Mouse (Mus musculus): Measurements from ENCODE around the gene Cfap57.

Cfap57 gene

DNA sequence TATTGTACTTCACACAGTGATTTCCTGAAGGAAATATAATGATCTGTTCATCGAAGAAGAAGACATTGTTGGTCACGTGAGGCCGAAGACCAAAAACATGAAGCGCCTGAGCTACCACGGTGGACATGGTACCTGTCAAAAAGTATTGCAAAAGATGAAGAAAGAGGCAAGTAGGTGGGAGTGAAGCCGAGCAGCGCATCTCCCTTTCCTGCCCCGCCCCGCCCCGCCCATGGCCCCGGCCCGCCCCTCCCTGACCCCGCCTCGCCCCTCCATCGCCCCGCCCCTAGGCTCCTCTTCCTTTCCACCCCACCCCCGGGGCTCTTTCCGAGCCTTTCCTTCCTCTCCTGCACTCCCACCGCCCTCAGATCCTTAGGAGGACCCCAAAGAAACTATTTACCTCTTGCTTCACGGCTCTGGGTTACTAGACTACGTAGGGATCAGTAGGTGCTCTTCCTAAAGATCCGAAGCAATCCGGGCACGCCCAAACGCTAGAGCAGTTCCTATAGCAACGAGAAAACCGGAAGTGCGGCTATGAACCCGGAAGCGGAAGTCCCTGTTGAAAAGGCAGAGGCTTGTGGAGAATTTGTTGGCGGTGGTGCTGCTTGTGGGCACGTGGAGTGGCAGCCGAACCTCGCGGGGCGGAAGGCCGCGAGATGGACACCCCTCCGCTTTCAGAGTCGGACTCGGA is at the start of gene Cfap57, which contains the start of gene Ebna1bp2:
Cfap57 (minus strand) TSS at position 499 of the 688 bp plus-strand sequence.
Ebna1bp2 (plus strand) TSS at position 521 of the 688 bp plus-strand sequence.
- DNase-seq: peak; percentile 89

DNA sequence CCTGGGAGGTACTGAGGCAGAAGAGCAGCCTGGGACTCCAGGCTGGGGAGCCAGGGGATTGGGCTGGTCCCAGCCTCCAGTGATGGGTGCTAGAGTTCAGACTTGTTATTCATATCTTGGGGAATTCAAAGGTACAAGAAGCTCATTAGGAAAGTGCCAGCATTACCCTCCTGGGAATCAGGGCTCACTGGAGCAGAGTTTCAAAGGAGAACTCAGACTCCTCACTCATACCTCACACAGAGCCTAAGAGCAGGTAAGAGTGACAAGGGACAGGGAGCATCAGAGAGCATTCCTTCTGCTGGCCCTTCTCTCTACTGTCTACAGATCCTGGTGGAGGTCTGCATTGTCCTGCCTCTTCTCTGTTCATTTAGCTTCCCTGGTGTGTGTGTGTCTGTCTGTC is 38.1 kb upstream of the Cfap57 start, which contains the start of gene Olfr62:
Olfr62 (plus strand) TSS at position 301 of the 400 bp plus-strand sequence.
- no peak for DNase-seq

DNA sequence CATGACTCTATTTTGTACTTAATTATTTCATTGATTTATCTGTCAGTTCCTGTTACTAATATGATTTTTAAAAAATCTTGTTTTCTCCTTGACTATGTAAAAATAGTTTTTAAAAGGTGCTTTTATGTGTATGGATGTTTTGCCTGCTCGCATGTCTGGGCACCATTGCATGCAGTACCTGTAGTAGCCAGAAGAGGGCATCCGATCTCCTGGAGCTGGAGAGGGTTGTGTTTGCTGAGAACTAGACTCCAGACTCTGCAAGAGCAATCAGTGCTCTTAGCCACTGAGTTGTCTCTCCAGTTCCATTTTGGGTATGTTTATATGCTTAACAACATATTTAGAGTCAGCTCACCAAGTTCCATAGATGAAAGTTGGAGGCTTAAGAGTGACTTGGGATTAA is 24.7 kb upstream of the Cfap57 start:
- DNase-seq: peak; percentile 27

DNA sequence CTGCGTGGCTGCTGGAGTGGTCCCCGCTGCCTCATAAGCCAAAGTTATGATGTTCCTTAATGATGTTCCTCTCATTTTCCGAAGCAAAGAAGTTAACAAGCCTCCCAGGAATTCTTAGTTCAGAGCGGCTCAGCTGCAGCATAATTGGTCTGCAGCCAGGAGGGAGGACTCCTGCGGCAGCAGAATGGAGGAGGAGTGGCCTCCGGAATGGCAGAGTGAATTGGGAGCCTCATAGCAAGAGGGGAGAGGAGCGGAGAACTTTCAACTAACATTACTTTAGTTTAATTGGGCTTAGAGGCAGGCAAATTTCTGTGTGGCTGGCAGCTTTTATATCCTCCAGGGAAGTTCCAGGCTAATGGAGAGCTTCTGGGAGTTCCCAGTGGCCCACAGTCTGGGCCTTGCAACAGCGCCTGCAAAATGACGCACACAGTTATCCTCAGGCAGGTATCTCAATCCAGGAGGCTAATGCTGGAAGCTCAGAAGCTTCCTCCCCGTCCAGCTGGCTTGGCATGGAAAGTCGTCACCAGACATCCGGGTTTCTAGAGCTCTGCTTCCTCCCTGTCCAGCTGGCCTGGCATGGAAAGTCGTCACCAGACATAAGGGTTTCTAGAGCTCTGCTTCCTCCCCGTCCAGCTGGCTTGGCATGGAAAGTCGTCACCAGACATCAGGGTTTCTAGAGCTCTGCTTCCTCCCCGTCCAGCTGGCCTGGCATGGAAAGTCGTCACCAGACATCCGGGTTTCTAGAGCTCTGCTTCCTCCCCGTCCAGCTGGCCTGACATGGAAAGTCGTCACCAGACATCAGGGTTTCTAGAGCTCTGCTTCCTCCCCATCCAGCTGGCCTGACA is 22.0 kb upstream of the Cfap57 start:
- DNase-seq: no peak

DNA sequence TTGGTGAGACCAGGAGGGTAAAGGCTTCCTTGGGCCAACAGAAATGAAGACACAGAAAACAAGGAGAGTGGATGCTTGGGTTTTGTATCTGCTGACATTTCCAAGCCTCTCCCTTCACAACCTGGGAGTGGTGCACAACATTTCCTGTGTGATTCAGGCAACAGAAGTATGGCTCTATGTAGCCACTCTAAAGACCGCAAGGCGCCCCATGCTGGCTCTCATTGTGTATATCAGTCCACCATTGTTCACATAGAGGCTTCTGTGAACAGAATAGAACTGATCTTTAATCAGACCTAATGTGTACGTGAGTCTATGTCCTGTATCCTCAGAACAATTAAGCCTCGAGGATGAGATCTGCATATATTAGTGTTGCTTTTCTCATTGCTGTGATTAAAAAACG is 9.7 kb upstream of the Cfap57 start:
- no peak for DNase-seq

DNA sequence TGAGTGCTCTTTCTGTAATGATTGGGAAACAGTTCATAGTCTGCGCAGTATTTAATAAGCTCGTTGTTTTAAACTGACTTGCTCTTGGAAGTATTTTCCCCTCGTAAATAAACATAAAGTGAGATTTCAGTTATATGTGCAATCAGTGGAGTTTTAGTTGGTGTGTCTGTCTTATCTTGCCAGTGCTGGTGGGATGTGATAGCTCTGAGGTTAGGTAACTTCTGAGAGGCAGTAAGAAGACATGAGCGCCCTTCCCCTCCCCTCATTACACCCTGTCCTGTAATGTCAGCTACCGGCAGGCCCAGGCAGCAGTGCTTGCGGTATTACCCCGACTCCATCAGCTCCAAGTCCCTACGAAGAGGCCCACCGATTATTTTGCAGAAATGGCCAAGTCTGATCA is 1.2 kb upstream of the Cfap57 start:
- DNase-seq: no peak

DNA sequence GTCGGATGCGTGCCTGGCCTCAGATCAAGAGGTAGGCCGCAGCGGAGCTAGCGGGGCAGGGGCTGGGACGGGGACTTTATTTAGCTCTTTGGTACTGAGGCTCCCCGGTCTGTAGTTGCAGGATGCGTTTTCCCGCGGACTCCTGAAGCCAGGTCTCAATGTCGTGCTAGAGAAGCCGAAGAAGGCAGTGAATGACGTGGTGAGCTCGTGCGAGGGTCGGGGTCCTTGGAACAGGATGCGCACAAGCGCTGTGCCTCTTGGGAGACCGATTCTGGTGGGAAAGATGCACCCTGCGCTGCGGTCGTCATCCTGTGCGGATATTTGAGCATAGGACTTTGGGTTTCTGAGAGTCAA is 367 bp upstream of the Cfap57 start:
- no peak for DNase-seq

DNA sequence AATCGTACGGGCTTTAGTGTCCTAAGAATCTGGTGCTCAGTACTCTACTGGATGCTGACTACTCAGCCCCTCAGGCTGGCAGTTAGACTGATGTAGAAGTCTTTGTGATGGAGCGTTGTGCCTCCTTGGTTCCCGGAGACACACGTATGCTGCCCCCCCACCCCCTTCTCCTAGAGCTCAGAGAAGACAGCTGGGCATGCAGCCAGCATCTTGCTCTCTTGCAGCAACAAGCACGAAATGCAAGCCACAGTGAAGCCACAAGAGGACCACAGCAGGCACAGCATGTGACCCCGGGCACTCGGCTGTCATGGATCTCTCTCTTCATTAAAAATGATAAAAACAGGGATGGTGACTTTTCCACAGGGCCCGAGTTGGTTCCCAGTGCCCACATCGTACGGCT is 5.2 kb downstream of the Cfap57 start:
- no peak for DNase-seq

DNA sequence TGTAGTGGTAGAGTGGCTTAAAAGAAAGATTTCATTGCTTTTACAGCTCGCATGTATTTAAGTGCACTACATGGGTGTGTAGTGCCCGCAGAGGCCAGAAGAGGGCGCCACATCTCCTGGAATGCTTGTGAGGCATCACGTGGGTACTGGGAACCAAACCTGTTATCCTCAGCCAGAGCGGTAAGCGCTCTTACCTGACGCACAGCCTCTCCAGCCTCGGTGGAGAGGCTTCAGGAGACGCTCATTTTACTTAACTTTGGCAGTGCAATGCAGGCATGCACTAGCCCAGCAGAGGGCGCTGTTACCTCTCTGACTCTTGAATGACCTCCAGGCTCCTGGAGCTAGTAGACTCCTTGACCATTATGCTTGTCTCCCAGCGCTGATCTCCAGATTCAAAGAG is 8.0 kb downstream of the Cfap57 start:
- DNase-seq: no peak

DNA sequence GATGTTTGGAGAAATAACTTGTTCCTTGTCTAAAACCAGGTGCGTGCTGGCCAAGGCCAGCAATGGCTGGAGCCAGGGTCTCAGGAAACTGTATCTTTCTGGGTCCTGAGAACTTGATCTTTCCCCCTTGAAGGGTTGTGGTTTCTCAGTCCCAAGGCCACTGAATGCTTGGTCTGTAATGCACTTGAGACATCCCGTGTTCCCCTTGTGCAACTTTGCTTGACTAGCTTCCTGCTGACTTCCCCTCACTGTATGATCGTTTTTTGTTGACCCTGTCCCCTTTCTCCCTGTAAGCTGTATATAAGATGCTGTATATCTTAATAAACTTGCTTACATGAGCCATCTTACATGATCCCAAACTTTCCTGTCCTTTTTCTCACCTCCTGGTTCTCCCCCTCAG is 10.7 kb downstream of the Cfap57 start:
- DNase-seq: no peak

DNA sequence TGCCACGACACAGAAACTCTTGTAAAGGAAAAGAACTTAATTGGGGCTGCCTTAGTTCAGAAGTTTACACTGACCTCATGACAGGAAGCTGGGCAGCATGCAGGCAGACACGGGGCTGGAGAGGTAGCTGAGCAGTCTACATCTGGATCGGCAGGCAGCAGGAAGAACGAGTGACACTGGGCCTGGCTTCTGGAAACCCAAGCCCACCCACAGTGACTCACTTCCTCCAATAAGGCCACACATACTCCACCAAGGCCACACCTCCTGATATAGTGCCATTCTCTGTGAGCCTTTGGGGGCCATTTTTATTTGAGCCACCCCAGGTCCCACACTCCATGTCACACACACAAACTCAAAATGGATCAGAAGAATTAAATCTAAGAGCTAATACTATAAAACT is 16.5 kb downstream of the Cfap57 start:
- DNase-seq: no peak

DNA sequence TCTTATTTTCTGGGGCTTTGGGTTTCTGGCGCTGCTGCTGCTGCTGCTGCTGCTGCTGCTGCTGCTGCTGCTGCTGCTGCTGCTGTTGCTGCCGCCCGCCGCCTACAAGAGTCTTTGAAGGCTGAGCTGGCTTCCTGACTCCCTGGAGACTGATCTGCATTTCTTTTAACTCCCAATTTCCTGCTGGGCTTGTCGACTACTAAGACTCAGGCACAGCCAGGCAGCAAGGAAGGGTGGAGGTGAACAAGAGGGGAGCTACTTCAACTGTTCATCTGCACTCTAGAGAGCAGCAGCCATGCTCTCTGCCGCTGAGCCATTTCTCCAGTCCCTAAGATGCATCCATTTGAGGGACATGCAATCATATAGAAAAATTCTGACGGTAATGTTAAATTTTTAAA is 30.8 kb downstream of the Cfap57 start:
- no peak for DNase-seq

DNA sequence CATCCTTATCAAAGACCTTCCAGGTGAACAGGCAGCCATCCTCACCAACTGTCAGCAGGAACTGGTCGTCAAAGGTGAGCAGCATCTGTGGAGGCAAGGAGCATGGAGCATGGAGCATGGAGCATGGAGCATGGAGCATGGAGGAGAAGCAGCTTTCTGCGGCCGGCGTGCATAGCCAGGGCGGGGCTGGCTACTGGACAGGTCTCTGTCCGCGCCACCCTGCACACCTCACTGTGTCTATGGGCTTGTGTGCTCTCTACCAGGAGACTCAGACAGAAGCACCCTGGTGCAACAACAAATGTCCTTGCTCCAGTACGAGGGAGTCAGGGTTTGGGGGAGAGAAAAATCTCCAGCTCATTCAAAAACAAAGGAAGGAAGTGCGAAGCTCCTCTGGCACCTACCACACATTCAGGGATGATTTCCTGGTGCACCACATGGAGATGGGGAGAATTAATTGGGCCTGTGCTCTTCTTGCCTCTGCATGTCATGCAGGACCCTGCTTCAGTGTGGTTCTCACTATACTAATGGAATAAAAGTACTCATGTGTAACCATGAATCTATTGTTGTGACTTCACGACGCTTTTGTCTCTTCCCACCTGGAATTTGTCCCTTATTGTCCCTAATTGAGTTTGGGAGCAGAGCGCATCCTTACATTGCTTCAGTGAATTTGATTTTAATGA is 31.4 kb downstream of the Cfap57 start:
- no peak for DNase-seq

DNA sequence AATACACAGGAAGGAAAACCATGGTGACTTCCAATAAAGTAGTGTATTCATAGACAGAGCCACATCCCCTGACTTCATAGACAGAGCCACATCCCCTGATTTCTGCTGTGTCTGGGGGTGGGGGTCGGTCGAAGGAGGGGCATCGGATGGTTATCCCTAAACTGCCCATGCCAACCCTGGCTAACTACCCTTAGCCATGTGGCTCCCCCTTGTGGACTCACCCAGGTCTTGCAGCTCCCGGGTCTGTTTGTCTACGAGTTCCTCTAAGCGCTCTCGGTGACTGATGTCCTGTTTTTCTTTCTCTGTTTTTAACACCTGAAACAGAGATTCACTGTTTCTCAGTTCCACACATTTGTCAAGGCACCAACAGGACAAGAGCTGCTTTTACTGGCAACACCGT is 37.9 kb downstream of the Cfap57 start:
- DNase-seq: no peak

DNA sequence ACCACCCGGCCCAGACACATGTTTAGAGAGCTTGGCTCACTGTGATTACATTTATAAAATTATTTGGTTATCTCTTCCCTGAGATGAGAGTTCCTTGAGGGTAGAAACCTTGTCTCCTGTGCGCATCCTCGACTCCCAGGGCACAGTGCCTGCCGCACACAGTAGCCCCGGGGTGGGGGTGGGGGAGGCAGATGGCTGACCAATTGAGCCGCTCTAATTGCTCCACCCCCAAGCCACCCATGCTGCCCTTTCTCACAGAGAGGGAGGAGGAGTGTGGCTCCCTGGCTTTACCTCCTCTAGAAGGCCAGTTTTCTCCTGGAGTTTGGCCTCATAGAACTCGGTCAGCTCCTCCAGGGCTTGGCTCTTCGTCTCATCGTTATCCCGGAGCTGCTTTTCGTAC is 39.1 kb downstream of the Cfap57 start:
- no peak for DNase-seq

DNA sequence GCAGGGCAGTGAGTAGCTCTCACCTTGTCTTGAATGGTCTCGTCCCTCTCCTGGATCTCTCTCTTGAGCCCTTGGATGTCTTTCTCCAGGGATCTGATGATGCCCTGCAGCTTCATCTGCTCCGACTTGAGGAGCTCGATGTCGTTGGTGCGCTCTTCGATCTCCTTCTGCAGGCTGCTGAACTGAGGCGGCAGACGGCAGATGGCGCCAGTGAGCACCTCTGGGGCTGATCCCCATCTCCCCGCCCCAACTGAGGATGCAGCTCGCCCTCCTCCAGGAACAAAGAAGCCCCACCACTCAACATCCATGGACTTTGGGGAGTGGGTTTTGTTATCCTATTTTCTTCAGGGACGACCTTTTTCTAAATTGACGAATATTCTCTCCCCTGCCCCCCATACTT is 41.3 kb downstream of the Cfap57 start:
- peak; percentile 6 for DNase-seq

DNA sequence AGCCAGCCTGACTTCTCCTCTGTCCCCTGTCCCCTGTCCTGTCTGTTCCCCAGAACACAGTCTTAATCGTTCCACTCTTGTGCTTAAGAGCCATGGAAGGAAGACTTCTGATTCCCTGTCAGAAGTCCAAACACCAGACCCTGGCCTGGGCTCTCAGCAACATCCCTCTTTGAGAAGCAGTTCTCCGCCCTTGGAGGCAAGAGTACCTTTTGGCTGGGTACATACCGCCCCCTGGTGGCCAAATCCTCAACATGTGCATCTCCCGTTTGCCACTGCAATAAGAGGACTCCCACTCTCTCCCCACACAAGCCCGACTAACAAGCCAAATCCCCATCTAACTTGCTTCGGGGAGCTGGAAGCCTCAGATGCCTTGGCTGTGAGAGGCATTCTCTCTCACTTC is 44.5 kb downstream of the Cfap57 start:
- DNase-seq: peak; percentile 50

DNA sequence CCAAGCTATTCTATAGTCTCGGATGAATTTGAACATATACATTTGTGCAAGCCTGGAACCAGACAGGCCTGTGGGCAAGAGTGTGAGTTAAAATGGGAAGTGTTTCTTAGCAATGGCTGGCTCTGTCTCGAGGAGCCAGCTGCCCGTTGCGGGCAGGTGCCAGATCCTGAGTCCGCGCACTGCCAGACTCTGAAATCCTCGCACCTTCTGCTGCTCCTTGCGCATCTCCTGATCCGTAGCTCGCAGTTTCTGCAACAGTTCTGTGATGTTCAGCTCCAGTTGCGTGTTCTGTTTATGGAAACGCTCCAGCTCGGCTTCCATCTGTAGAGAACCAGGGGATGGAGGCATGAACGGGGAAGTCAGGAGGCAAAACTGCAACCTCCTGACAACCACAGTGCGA is 49.1 kb downstream of the Cfap57 start:
- DNase-seq: no peak

DNA sequence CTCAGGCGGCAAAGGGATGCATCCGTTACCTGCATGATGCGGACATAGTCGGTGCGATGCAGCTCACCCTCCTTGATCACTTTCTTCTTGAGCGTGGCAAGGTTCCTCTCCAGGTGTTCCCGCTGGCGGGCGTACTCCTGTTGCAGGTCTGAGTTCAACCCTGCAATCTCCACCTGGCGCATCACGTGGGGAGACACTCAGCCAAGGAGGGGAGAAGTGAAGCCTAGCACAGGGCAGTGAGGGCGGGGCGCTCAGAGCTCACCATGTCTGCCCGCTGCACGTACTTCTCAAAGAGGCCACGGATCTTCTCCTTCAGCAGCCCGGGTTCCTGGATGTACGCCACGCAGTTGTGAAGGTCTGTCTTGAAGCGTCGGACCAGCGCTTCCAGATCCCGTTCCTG is 51.3 kb downstream of the Cfap57 start:
- no peak for DNase-seq

DNA sequence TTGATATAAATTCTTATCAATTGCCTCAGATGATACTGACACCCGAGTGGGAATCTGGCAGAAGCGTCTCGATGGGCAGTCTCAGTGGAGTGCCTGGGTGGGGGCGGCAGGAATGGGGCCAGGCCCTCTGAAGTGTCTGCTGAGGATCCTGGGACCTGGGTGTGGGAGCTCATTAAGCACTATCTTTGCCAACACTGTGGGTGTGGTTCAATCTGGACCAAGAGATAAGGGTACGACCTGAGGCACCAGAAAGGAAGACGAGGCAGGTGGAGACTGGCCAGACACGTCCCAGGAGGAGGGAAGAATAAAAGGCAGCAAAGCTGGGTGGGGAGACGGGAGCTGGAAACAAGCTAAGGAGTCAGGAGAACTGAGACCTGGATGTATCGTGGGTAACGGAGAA is 51.9 kb downstream of the Cfap57 start:
- DNase-seq: no peak

DNA sequence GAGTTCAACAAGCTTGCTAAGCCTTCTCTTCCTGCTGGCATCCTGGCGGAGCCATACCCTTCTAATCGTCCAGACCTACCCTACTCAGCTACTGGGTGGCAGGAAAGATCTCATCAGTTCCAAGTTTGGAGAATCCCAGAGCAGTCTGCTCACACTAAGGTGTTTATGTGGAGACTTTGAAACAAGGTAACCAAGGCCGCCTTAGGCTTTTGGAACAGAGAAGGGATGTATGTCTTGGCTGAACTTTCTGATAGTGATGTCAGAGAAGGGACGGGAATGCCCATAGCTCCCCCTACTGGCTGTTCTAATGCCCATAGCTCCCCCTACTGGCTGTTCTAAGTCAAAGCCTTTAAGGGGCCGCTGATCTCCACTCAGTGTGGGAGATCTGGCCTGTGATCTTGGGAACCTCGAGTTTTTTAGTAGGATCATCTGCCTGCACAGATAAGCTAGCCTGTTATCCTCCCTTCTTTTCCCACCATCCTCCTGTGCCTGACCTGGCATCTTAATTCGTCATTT is 54.4 kb downstream of the Cfap57 start:
- DNase-seq: peak; percentile 5

DNA sequence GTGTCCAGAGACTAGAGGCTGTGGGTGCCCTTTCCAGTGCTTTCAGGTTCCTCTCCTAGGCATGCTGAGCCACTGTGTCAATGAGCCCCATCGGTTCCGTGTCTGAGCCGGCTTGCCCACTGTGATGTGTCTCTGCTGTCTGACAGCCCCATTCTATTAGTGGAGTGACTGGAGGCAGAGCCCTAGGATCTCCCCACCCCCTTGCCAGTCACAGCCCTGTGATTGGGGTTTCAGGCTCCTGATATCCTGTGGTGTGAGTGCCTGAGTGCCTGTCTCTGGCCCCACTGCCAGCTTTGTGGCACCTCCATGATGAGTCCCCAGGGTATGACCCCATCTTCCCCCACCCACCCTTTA is 55.7 kb downstream of the Cfap57 start:
- no peak for DNase-seq

DNA sequence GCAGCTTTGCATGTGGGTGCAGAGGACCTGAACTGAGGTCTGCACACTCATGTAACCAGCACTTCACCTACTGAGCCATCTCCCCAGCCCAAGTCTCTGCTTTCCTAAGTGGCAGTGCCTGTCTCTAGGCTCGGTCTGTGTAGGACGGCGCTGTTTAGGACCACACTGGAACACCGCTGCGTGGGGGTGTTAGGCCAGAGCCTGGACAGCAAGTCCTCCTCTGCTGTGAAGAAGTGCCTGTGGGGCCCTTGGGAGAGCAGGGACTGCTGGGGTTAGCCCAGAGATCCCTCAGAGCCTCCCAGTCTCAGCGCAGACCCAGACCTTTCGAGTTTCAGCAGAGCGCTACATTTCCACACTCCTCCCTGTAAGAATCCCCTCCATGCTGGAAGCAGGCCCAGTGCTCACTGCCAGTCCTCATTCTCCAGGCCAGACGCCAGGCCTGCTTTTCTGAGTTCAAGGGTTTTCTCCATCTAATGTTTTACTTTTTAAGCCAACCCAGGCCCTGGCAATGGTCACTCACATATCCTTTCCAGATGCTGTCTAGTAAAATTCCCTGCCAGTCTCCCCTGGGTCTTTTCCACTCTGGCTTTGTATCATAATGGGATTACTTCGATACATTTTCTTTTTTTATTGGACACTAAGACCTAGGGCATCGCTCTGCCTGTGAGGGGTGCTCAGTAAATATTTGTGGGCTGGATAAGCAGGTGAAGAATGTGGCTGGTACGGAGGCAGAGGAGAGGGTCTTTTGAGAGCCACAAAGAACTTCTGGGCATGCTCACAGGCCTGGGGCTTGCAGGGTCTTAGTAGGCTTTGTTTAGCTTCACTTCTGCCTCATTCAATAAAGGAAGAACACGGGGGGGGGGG is 56.3 kb downstream of the Cfap57 start:
- DNase-seq: no peak
